8 mouse cellular contexts compared by ENCODE assay signal in genomic region chr19:47137771-47138421, GRCm38 (mm10). TPM values are rescaled to one million over a fixed set of nuclear protein-coding genes. Genes with fewer than 3 reads are reported as not detected.
DNase-seq lines count a peak whose midpoint lies in the region; ATAC-seq and TF ChIP-seq lines count a peak whose summit lies in the region.

Gene Calhm2, minus strand, starts transcription at chr19:47138294.

- peaks cover 7% of the 10 kb centered on the region; the same call in 1 of the 2 replicates for H3K4me1 ChIP-seq in cerebellum, adult 2 months (ENCODE audit: control insufficient read depth, insufficient read depth, low read length)
- H3K4me1 ChIP-seq in limb, embryonic 14.5 days (ENCODE audit: control insufficient read depth, insufficient read depth, low read length), result peaks cover 21% of the 10 kb centered on the region
- peaks cover 12% of the 10 kb centered on the region for H3K4me1 ChIP-seq in midbrain, embryonic 15.5 days

- peaks cover 13% of the 10 kb centered on the region for H3K36me3 ChIP-seq in limb, embryonic 14.5 days (ENCODE audit: control insufficient read depth, insufficient read depth, low read length)
- H3K36me3 ChIP-seq in midbrain, embryonic 15.5 days (replicated peaks), result no peaks in the 10 kb centered on the region

- H3K9ac ChIP-seq in limb, embryonic 14.5 days (ENCODE audit: low read depth, low read length, severe bottlenecking), result peak within 1 kb of the TSS; percentile 62
- peak within 1 kb of the TSS; percentile 40 for H3K9ac ChIP-seq in midbrain, embryonic 15.5 days

- H3K9me3 ChIP-seq in limb, embryonic 14.5 days (ENCODE audit: control insufficient read depth, low read length), result no peaks in the 10 kb centered on the region
- no peaks in the 10 kb centered on the region for H3K9me3 ChIP-seq in midbrain, embryonic 15.5 days

- H3K4me2 ChIP-seq in limb, embryonic 14.5 days (replicated peaks; ENCODE audit: low read depth, low read length, severe bottlenecking), result peak within 1 kb of the TSS; percentile 60
- peak within 1 kb of the TSS; percentile 44 for H3K4me2 ChIP-seq in midbrain, embryonic 15.5 days

- H3K27ac ChIP-seq in cerebellum, adult 2 months (ENCODE audit: insufficient read depth, low read length), result no peak within 1 kb of the TSS
- peak within 1 kb of the TSS; percentile 72 for H3K27ac ChIP-seq in limb, embryonic 14.5 days (replicated peaks; ENCODE audit: low read depth, low read length)
- no peak within 1 kb of the TSS for H3K27ac ChIP-seq in midbrain, embryonic 15.5 days

- 27% methylated on average over 28 of the region's 28 CpGs for WGBS in cerebellum, adult 2 months
- 3% methylated on average over 27 of the region's 28 CpGs for WGBS in limb, embryonic 14.5 days
- 13% methylated on average over 28 of the region's 28 CpGs for WGBS in midbrain, embryonic 15.5 days

- no peak for TF ChIP-seq POLR2A in cerebellum, adult 2 months (IDR thresholded peaks at IDR 0.05; ENCODE audit: borderline replicate concordance, insufficient read depth, low read length)
- no peak for TF ChIP-seq POLR2A in limb, embryonic 14.5 days (IDR thresholded peaks at IDR 0.05; ENCODE audit: borderline replicate concordance, extremely low read depth, insufficient read depth, insufficient read length)

- peak within 1 kb of the TSS; percentile 6 for H3K4me3 ChIP-seq in cerebellum, adult 2 months (replicated peaks; ENCODE audit: insufficient read depth, low read depth, low read length)
- peak within 1 kb of the TSS; percentile 40 for H3K4me3 ChIP-seq in limb, embryonic 14.5 days (replicated peaks; ENCODE audit: low read length)
- H3K4me3 ChIP-seq in midbrain, embryonic 15.5 days, result peak within 1 kb of the TSS; percentile 28

- no peak for TF ChIP-seq CTCF in cerebellum, adult 2 months (IDR thresholded peaks at IDR 0.05; ENCODE audit: borderline replicate concordance, insufficient read depth, low read depth, low read length)

- no peak for DNase-seq in cerebellum, adult 2 months
- no peak for DNase-seq in cerebellum, adult 11-12 months
- DNase-seq in brain, adult 2 months (ENCODE audit: low read depth, low spot score), result peak; percentile 80
- DNase-seq in gastrocnemius, postnatal 25 days, result peak; percentile 64
- DNase-seq in induced T-regulatory cell, adult 2 months (ENCODE audit: low read depth), result peak; percentile 77
- peak; percentile 59 for DNase-seq in limb, embryonic 14.5 days (ENCODE audit: low spot score)
- peak; percentile 36 to 75 for DNase-seq in spleen, postnatal 4 days (ENCODE audit: low spot score in 2 of 2)

- H3K27me3 ChIP-seq in cerebellum, adult 2 months (ENCODE audit: control insufficient read depth, insufficient read depth, low read length), result no peaks in the 10 kb centered on the region
- H3K27me3 ChIP-seq in limb, embryonic 14.5 days (ENCODE audit: control insufficient read depth, insufficient read depth, low read length), result no peaks in the 10 kb centered on the region
- no peaks in the 10 kb centered on the region for H3K27me3 ChIP-seq in midbrain, embryonic 15.5 days (replicated peaks)

- ATAC-seq in limb, embryonic 14.5 days (ENCODE audit: low FRiP score, low read depth), result peak; percentile 67
- ATAC-seq in midbrain, embryonic 15.5 days (replicated peaks), result no peak

RNA-seq across cellular contexts. Expression of gene Calhm2, which starts in this region (rescaled TPM):
- 1.3 and 1.4 TPM in 2 replicates for polyA plus RNA-seq in cerebellum, adult 2 months (2012; rRNA removed)
- 1 to 10 TPM; 1.9 to 2.2 TPM for total RNA-seq in gastrocnemius, postnatal 25 days (2021)
- polyA plus RNA-seq in limb, embryonic 14.5 days (2012; rRNA removed), result 11.4 and 13.9 TPM in 2 replicates
- 4.7 and 5.2 TPM in 2 replicates for polyA plus RNA-seq in limb, embryonic 14.5 days (2014; fragmentation: Nextera tagmentation; extraction: Ambion mirVana)
- 1.1 and 1.5 TPM in 2 replicates for polyA plus RNA-seq in midbrain, embryonic 15.5 days (2015; fragmentation: Nextera tagmentation; extraction: Ambion mirVana)

Comparison
In these comparisons a context has a peak if more than half of its experiments do, and no peak if none do; other contexts are left out.
1. DNase-seq: peak in brain, adult 2 months (single experiment), gastrocnemius, postnatal 25 days (single experiment), induced T-regulatory cell, adult 2 months (single experiment), limb, embryonic 14.5 days (single experiment) and spleen, postnatal 4 days (2 of 2); none in cerebellum, adult 2 months (0 of 2) and cerebellum, adult 11-12 months (single experiment).
2. Peak in every context shown above with its lines, with median percentiles within 50 percentile points of each other: H3K4me3 ChIP-seq.